Mouse (Mus musculus) megakaryocyte progenitor cell, adult 5-6 weeks (primary cell): ENCODE measurements around the gene Dmrt1. TPM values are rescaled to one million over a fixed set of nuclear protein-coding genes. Genes with fewer than 3 reads are reported as not detected.

Experiments
- ATAC-seq: replicated peaks from 2 replicates; pipeline ENCODE4 v1.8.0; 2016; ENCODE audit warnings: mild to moderate bottlenecking, moderate TSS enrichment, inconsistent platforms; ENCODE audit not compliant: poor library complexity
- total RNA-seq, 2 experiments: library from RNA; stranded (forward) in 1 of 2; stranded (reverse) in 1 of 2; fragments of 157-497, 149-512 nt in 1 of 2; fragments of 200-1000 nt in 1 of 2; gene quantifications; 2 replicates each; pipeline versions ENCODE4 v1.2.3 to v1.2.4; 2015 to 2017

Gene Dmrt1
- total RNA-seq, 2 experiments from 2014 or later: not detected

DNA sequence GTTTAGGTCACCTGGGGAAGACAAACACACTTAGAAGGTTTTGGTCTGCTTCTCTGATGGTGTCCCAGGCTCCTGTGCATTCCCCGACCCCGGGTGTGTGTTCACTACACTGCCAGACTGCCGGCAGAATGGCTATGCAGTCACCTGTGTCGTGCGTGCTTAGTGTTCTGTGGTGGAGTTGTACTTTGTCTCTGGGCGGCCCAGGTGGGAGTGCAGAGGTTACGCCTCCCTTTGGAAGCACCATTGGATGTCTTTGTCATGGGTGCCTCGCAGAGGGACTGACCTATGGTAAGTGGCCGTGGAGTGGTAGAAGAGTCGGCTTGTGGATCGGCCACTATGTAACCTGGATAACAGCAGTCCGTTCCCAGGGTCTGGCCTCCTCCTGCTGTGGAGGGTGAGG lies 59.0 kb downstream of the Dmrt1 start:
- no peak for ATAC-seq

DNA sequence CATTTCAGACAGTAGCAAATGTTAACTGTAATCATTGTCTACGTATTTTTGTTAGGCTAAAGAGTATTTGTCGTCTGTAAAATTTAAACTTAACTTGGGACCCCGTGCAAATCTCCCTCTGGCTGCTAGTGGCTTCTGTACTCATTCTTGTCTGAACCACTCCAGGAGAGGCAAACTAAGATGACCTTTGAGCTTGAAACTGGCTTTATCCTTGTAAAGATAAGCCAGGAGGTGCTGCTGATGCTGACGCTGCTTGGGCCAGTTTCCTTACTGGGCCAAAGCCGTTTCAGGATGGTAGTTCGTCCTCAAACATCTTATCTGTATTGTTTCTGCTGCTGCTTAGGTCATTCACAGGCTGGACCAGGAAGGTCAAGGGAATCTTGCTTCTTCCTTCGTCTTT lies 64.4 kb downstream of the Dmrt1 start:
- no peak for ATAC-seq

DNA sequence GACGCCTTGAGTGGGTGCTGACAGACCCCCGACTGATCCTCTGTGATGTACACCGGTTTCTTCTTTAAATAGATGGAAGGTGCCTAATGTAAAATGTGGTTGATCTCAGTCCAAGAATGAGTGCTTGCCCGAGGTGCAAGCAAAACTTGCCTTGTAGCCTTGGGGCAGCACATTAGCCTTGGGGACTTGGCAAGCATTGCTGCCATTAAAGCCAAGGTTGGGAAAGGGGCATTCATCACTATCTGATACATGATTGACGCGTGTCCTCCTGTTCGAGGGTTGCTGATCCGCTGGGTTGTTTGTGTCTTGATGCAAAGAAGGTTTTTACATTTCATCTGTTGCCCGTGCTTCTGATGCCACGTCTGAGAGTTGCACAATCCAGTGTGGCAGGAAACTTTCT lies 69.0 kb downstream of the Dmrt1 start:
- ATAC-seq: no peak

DNA sequence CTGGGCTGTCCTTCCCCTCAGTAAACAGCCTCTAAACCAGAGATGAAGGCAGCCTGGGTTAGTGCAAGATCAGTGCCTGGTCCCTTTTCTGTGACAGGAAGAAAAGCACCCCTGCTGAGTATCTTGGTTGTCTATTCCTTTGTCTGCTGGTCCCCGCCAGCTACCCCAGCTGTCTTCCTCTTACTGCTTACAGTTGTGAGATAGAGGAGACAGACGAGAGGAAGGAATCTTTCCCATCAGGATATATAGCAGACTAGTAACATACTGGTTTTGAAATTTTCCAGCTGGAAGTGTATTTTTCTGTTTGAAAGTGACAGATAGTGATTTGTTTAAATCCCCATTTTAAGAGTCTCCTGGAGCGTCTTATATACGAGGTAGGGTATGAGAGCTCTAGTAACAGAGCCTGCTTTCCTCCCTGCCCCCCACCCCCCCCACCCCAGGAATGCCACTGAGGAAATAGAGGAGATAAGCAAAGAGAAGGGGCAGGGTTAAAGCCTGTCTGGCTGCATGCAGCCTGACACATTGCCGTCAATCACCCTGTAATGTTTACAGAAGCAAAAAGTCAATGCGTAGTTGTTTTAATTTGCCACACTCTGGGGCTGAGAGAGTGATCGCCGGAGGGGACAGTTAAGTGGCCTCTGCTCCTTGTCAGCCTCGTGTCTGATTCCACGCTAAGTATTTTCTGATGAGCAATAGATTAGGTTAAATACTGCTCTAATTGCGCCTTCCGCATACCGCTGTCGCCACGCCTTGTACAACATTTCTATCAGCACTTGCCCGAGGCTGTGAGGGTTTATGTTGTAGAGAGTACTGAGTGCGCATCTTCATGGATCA lies 69.8 kb downstream of the Dmrt1 start:
- no peak for ATAC-seq

DNA sequence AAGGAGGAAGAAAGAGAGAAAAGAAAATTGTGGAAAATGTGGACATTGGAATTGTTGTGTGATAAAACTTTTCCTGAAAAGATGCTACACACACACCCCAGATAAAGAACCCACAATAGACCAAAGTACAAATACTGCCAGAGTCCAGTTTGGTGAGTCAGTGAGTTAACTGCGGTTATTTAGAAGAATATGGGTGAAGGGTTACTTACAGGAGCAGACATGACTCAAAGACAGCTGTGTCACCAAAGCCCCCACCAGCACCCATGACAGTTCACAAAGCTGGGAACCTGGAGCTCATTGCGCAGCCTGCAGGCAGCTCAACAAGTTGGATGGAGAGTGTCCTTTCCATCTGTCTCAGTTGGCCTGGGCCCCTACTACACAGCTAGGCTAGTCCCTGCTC lies 72.9 kb downstream of the Dmrt1 start:
- ATAC-seq: no peak

DNA sequence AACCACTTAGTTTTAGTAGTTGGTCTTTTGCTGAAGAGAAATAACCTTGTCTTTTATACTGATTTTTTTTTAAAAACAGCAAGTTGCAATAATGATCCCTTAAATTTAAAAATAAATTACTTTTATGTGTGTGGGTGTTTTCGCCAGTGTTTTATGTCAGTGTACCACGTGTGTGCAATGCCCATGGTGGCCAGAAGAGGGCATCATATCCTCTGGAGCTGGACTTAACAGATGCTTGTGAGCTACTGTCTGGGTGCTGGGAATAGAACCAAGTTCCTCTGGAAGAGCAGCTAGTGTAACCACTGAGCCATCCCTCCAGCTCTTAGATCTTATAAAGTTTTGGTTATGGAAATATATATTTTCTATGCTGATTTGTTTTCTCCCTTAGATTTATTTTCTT lies 74.0 kb downstream of the Dmrt1 start:
- no peak for ATAC-seq

DNA sequence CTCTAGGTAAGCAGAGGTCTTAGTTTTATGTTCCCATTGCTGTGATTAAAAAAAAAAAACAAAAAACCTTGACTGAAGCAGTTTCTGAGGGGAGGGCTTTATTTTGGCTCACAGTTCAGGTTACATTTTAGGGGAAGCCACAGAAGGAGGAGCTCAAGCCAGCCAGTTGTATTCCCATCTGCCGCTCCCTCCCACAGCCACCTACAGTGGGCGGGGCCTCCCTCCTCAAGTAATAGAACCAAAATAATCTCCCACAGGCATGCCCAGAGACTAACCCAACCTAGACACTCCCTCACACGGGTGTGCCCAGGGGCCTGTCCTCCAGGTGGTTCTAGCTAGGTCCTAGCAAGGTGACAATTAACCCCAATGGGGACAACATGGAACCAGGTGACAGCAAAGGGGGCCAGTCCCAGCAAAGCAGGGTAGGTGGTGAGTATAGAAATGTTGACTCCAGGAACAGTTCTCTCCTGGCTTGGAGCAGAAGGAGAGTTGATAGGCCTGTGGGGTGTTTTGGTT lies 92.4 kb downstream of the Dmrt1 start:
- ATAC-seq: no peak

DNA sequence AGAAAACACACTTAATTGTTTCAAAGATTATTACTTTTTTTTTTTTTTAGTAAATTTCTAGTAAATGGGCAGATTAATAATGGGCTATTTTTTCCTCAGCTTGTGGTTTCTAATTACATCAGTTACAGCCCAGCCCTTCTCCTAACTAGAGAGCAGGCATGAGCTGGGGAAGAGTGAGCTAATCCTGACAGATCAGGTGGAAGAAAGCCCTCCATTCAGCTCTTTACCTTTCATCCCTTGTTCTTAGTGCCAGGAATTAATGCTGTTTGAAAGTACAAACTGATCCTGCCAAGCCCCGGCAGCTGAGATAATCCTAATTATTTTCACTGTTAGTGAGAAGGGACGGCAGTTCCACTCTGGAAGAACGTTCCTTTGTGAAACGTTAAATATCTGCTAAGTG lies 93.2 kb downstream of the Dmrt1 start:
- no peak for ATAC-seq

DNA sequence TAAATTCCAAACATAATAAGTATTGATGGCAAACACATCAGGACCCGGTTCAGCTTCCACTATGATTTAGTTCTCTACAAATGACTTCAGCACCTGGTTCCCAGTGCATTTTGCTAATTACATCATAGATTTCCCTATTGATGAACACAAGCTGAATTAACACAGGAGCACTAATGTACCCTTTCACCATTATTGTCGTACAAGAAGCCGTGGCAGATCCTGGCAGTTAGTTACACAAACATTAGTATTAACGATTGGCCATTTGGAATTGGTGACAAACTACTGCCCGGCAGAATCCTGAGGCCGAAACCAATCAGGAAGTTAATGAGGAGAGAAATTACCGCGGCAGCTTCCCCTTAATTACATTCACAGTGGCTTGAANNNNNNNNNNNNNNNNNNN lies 96.5 kb downstream of the Dmrt1 start:
- ATAC-seq: no peak

DNA sequence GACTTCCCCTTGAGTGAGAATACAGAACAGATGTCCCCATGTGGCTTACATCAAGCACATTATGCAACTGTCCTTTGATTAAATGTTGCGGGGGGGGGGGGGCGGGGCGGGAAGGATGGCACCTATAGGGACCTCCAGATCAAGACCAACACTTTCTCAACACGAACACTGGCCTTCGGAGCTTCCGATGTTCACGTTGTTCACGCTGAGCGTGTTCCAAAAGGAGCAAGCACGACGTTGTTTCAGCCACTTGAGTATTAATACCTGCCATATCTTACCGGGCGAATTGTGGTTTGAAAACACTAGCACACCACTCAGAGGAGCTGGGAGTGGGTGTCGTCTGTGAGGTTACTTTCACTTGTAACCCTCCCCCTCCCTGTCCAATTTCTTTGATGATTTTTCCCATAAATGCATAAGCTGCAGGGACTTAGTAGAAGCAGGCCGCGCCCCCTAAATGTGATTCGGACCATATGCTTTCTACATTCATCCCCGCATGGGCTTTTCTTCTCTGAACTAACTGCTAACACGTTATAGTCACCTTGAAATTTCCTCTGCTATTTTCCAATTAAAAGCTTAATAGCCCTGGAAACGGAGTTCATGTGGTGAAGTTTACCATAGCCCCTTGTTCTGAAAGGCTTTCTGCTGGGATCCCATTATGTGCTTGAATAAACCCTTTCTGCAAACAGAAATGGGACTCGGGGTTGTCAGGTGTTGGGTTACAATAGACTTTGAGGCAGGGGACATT lies 102.2 kb downstream of the Dmrt1 start:
- no peak for ATAC-seq

DNA sequence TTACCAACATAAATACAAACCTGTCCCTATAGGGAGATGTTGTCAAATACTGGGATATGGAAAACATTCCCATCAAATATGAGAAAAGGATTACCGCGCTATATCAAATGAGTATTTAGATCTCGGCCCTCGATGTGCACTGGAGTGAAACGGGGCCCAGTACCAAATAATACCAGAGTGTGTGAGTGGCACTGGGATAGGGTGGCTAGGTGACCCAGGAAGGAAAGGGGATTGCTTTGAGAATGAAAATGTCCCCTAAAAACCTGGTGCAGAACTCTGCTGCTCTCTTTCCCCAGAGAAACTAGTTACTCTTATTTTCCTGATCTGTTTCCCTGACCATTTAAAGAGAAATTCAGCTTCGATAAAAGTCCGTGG lies 102.8 kb downstream of the Dmrt1 start:
- ATAC-seq: no peak

DNA sequence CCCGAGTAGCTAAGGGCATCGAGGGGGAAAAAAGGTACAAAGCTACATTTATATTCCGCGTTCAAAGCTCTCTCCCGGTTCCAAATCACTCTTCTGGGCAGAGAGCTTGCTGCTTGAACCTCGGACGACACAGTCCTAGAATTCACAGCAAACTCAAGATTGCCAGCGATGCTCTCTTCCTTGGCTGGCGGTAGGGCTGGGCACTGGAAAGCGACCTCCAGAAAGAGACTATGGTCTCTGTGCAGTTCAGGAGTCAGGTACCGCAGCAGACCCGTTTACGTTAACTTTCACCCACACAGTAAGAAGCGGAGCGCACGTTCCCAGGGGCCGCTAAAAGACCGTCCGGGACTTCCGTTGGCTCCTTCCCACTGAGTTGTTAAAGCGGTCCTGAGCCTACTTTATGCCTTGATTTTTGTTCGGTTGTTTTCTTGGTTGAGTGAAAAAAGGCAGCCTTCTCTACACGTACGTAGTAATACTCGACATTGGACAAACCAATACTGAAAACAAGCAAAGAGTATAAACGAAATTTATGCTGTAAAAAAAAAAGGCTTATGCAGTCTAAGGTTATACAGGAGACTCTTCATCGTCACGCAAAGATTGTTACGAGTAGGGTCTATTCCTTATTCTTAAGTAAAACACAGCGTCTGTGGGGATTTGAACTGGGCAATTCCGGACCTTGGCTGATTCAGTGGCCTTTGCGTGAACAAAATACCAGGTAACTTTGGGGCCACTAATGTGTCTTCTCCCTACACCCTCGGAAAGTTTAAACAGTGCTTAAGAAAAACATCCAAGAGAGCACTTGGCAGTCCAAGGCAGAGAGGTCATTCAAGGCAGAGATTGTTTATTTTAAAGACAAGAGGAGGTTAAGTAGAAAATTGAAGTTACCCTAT lies 103.8 kb downstream of the Dmrt1 start:
- ATAC-seq: no peak

DNA sequence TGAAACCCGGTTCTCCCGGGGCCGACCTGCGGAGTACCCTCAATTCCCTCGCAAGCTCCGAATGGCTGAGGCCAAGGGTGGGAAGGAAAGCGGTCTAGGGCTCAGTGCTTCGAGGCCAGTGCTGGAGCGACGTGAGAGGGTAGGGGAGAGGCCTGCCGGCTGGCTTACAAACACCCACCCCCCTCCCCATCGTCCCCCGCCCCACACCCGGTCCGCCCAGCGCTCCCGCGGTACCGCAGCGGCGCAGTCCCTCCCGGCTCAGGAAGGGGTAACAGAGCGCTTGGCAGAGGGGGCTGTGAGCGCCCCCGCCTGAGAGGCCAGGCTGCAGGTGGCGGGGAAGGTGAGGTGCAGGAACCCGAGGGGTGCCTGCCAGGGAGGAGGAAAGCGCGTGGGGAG lies 104.6 kb downstream of the Dmrt1 start, which contains the start of gene Dmrt3:
TSS of gene Dmrt3 (plus strand) at position 287 of the 396 bp plus-strand sequence.
- ATAC-seq: no peak

DNA sequence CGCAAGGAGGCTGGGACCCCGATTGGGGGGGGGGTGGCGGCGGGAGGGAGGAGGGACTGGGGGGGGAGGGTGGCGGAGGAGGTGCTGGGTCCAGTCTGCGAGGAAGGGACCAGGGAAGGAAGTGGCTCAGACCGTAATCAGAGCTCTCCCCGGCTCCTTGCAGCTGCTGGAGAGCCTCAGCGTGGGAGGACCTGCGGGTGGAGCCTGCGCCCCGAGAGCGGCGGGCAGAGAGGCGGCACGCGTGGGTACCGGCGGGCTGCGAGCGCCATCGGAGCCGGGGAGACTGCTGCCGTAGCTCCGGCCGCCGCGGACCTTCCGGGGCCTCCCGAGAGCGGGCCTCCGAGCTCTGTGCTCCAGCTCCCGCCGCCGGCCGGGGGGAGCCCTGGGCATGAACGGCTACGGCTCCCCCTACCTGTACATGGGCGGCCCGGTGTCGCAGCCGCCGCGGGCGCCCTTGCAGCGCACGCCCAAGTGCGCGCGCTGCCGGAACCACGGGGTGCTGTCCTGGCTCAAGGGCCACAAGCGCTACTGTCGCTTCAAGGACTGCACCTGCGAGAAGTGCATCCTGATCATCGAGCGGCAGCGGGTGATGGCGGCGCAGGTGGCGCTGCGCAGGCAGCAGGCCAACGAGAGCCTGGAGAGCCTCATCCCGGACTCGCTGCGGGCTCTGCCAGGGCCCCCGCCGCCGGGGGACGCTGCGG lies 105.1 kb downstream of the Dmrt1 start:
- no peak for ATAC-seq

DNA sequence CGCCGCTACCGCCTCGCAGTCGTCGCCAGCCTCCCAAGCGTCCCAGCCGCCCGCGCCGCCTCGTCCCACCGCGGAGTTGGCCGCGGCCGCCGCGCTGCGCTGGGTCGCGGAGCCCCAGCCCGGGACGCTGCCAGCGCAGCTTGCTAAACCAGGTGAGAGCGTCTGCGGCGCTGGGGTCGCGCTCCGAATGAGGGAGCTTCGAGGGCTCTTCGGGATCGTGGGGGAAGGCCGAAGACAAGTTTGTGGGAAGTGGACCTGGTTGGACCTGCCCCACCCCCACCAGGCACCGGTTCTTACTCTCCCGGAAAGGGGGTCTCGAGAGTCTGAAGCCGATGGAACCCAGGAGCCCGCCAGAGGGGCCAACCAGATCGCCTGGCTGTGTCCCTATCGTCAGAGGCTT lies 105.7 kb downstream of the Dmrt1 start:
- no peak for ATAC-seq

DNA sequence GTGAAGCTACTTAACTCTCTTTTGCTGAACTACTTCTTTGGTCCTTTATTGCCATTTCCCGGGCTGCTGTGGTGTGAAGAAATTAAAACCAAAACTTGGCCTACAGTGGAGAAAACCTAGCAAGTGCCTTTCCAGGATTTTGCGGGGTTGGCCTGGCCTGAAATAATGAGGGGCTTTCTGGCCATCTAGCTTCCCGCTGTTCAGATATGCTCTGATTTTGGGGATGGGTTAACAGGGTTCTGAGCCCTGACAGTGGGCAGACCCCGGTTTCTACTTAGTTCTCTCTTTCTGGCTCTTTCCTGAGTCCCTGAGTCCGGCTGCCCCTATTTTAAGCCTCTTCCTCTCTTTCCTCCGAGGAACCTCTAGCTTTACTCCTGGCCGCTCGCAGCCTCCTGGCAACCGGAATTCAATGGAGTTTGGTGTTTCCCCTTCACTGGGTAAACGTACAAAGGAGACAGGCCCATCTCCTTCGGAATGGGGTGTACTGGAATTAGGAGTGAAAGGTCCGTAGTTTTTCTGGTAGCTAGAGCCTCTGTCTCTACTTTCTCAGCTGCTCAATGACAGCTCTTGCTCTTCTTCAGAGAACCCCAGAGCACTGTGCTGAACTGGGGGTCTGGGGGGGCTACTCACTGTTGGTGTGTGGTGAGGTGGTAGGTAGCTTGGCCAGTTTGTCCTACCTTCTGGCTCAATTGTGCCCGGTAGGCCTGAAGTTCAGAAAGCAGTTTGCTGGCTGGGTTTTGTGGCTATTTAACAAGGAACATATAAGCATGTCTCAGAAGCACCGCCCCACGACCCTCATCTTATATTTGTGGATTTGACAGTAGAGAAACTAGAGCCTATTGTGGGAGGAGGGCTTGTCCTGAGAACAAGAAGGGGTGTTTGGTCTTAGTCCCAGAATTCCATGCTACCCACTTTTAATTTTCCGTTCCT lies 106.7 kb downstream of the Dmrt1 start:
- ATAC-seq: no peak

DNA sequence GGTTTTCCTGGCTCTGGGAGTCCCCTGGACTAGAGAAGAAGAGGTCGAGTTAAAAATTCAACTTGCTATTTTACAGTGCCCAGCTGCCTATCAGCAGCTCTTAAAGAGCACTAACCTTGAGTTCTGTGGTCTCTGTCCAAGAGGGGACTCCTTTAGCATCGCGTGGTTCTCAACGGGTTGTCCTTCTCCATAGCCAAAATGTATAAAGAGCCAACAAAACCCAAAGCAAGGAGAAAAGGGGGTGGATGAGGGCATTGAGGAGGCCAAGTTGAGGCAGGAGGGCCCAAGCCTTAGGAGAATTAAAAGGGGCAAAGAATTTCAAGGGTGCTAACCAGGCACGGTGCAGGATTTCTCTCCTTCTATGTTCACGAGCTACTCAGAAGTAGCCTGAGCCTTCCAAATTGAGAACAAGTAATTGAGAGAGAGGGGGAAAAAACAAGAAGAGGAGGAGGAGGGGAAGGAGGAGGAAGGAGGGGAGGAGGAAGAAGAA lies 107.4 kb downstream of the Dmrt1 start:
- ATAC-seq: no peak

DNA sequence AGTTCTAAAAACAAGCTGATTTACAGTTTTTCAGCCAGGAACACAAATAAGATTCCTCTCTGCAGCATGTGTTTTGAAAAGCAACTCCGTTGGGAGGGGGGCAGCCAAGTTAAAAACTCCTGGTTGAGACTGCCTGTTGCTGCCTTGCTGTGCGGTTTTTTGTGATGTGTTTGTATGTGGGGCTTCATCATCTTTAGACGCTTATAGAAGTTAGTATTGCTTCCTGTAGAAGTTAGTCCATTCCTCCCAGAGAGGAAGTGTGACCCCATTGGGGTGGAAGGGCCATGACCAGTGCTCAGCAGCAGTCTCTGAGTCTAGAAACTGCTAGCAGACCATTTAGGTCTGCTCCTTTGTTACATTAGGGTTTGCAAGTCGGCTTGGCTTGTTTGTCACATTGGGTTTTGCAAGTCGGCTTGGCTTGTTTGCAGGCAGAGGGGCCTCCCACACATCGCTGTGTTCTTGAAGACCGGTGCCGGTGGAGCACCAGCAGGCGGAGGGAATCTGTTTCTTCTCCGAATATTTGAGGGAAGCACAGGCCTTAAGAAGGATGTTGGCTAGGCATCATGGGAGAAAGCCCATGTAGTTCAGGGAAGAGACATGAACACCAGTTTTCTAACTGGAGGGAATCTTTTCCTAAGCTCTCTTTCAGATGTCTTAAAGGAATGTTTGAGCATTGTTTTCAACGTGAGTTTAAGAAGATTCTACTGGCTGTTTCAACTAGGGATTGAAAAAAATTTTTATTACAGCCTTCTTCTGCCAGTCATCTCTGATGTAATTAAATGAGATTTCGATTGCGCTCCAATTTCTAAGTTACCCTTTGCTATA lies 108.3 kb downstream of the Dmrt1 start:
- no peak for ATAC-seq
